Mouse (Mus musculus) cerebellum, adult 9-11 months (tissue): ENCODE data around the gene Tmem14c.
"Not testable (repeated sequence)": the region's sequence is repeated elsewhere in the genome, so short reads cannot be mapped to it uniquely, and the experiment has no call there.

Experiments used
- DNase-seq: peaks from one replicate; pipeline ENCODE4 v3.0.0; 2022

The Tmem14c gene

GRCm38 (mm10) chr13:41015829-41016634, at the start of gene Tmem14c:
Gene Tmem14c, plus strand, starts transcription at chr13:41016292.
- peak; percentile 95 for DNase-seq

GRCm38 (mm10) chr13:40967609-40968008, 48.5 kb upstream of the Tmem14c start:
- DNase-seq, result no peak

- no peak for DNase-seq
Measured at GRCm38 (mm10) chr13:40968564-40968963, 47.5 kb upstream of the Tmem14c start.

GRCm38 (mm10) chr13:40969761-40970390, 46.2 kb upstream of the Tmem14c start:
- no peak for DNase-seq

- DNase-seq, result no peak
Measured at GRCm38 (mm10) chr13:40971261-40971660, 44.8 kb upstream of the Tmem14c start.

- DNase-seq, result no peak
Measured at GRCm38 (mm10) chr13:40971831-40972230, 44.3 kb upstream of the Tmem14c start.

- DNase-seq, result no peak
Measured at GRCm38 (mm10) chr13:40972976-40973375, 43.1 kb upstream of the Tmem14c start.

- DNase-seq, result no peak
Measured at GRCm38 (mm10) chr13:40977609-40978008, 38.5 kb upstream of the Tmem14c start.

GRCm38 (mm10) chr13:40978652-40979051, 37.4 kb upstream of the Tmem14c start:
- no peak for DNase-seq

- no peak for DNase-seq
Measured at GRCm38 (mm10) chr13:40979321-40979720, 36.8 kb upstream of the Tmem14c start.

- DNase-seq, result no peak
Measured at GRCm38 (mm10) chr13:40982759-40983158, 33.3 kb upstream of the Tmem14c start.

GRCm38 (mm10) chr13:40986081-40986480, 30.0 kb upstream of the Tmem14c start:
- no peak for DNase-seq

- not testable (repeated sequence) for DNase-seq
Measured at GRCm38 (mm10) chr13:40987608-40988303, 28.3 kb upstream of the Tmem14c start.

GRCm38 (mm10) chr13:40988418-40988817, 27.7 kb upstream of the Tmem14c start:
- DNase-seq, result no peak

- DNase-seq, result no peak
Measured at GRCm38 (mm10) chr13:40994487-40995263, 21.4 kb upstream of the Tmem14c start.

- DNase-seq, result not testable (repeated sequence)
Measured at GRCm38 (mm10) chr13:40998537-40998936, 17.6 kb upstream of the Tmem14c start.

- peak; percentile 63 for DNase-seq
Measured at GRCm38 (mm10) chr13:41000140-41000925, 15.8 kb upstream of the Tmem14c start.

- peak; percentile 93 for DNase-seq
Measured at GRCm38 (mm10) chr13:41000926-41001639, 15.0 kb upstream of the Tmem14c start, which contains the start of gene Pak1ip1. Gene Pak1ip1, plus strand, starts transcription at chr13:41001023.

GRCm38 (mm10) chr13:41002001-41002400, 14.1 kb upstream of the Tmem14c start:
- DNase-seq, result no peak

- DNase-seq, result no peak
Measured at GRCm38 (mm10) chr13:41006244-41006643, 9.8 kb upstream of the Tmem14c start.

- DNase-seq, result no peak
Measured at GRCm38 (mm10) chr13:41008271-41008670, 7.8 kb upstream of the Tmem14c start.
